Mouse (Mus musculus): ENCODE data around the gene Ndufaf2.

The Ndufaf2 gene

DNA sequence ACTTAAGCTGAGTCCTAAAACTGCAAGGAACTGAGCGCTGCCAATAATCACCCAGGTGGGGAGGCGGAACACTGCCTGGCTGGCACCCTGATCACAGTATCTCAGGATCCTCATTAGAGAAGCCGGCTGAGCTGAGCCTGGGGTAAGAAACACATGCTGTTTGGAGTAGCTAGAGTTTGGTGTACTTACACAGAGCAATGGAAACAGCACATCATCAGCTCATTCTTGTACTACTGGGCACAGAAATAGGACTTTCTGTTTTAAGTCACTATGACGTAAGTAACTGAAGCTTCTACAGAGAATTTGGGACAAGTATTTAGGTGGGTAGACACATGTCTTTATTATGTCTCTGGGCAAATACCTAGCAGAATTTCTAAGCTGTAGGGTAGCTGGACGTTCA, 72.4 kb downstream of the Ndufaf2 start:
- DNase-seq (ENCODE audit: low spot score): no peak

DNA sequence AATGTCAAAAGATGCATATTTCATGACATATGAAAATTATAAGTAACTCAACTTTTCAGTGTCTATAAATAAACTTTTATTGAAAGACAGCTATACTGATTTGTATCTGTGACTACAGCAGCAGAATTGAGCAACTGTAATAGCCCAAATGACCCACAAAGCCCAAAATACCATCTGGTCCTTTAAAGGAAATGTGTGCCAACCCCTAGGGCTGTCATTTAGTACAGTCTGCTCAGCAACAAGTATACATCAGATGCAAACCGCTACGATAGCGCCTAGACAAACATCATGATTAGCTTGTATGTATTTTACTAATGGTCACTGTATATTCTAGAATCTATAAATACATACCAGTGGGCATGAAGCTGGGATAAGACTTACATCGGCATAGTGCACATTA, 74.3 kb downstream of the Ndufaf2 start:
- no peak for DNase-seq (ENCODE audit: low spot score)

DNA sequence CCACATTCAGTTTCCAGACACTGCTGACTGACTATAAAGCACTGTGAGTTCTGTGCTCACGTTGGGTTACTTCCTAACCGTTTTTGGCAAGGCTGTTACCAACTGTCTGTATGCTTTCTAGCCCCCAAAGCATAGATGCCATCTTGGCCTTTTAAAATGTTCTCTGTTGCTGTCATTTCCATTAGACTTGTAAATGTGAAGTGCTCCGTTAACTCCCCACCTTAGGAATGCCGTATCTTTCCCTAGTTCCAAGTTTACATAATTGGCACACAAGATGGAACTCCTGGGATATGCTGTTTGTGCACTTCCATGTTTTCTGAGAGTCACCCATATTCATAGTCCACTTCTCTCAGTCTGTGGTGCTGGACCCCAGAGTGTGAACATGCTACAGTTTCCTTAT, 80.5 kb downstream of the Ndufaf2 start:
- no peak for DNase-seq (ENCODE audit: low spot score)

DNA sequence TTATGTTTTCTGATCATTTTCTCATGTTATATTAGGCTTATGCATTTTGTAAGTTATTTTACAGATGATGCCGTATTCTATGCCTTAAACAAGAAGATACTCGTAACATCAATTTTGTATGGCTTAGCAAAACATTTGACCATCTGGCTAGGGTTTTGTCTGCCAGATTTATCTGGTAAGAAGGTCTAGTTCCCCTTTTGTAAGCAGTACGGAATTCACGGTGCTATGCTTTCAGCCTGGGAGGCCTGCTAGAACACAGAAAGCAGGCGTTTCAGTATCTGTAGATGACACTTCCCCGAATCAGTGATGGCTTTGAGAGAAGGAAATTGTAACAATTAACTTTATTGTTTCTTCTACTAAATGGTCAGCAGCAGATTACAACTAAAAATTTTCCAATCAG, 80.9 kb downstream of the Ndufaf2 start:
- DNase-seq (ENCODE audit: low spot score): no peak

DNA sequence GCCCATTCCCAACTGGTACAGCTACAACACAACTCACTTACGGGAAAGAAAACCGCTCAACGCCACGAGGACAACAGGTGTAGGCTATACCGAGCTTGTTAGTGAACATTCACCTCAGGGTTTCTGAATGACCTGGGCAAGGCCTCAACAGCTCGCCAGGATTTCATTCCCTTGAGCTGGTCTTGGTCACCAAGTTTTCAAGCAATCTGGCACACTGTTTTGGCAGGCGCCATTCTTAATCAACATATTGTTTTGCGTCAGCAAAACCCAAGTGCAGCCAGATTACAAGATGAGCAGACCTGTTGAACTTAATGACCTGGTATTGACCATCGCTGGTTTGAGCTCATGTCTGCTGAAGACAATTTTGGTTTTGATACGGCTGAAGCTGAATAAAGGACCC, 88.3 kb downstream of the Ndufaf2 start:
- no peak for DNase-seq (ENCODE audit: low spot score)

DNA sequence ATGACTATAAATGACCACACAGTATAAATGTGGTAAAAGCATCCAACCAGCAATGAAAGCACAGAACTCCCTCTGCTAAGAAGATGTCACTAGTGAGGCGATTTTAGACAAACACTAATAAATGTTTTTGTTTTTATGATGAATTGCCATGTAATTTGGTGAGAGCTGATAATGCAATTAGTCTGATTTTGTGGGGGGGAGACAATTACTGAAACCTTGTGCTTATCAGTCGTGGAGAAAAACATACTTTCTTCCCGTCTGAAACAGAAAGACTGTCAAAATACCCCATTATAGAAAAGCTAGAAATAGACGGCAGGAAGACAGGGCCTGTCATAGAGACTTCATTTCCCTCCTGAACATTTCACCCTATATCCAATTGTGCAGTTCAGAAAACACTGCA, 89.3 kb downstream of the Ndufaf2 start:
- DNase-seq (ENCODE audit: low spot score): no peak

DNA sequence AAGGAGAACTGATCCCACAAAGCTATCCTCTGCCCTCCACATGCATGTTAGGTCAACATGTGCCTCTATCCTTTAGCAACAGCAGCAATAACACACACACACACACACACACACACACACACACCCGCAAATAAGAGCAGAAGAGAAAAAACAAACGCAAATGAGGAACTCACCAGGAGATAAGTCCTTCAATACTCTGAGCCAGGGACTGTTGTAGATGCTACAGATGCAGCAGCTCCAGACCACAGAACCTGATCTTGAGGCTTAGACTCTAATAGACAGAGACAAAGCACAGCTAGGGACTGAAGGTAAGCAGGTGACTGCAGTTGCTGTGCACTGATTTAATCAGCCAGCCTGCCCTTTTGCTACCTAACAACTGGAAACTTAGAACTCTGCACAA, 92.4 kb downstream of the Ndufaf2 start:
- no peak for DNase-seq (ENCODE audit: low spot score)

DNA sequence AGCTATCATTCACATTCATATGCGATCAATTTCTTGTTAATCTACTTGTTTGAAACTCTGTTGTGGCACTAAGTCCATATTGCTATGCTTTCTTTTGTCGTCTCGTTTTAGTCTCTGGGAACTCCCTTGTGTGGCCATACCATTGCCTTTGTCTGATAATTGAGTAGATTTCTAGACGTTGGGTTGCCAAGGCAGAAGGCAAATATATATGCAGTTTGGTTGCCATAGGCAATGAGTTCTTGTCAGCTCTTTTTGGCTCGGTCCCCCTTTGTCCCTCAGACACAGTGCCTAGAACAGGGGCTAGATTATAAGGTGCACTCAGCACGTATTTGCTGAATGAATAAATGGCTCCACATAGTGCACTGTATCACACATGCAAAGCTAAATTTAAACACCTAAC, 94.1 kb downstream of the Ndufaf2 start:
- DNase-seq (ENCODE audit: low spot score): no peak

DNA sequence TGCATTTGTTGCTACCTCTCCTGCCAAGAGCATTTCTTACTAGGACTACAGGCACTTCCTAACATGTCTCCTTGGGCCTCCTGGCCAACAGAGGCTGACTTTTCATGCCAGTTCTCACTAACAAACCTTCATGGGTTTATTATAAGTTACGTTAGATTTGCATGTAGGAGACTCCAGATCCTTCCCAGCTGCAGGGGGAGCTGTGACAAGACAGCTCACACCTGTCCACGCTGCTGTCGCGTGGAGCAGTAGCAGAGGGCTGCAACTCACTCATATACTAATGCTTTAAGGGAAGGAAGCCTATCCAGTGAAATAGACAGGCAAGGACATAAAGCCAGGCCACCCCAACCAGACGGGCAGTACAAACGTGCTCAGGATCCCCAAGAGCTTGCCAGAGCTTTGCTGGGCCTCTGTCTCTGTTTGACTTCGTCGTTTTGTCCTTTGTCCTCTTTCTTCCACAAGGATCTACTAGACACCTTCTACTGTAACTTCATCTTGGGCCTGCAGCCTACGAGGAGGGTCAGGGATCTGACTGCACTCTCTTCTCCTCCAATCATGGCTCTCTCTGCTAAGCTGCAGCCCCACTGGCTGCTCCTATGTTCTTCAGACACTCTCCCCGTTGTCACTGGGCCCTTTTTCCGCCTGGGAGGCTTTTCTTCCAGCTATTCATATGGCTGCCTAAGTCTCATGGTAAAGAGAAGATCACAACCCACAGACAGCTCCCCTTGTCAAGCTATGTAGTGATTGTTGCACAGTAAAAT, 94.9 kb downstream of the Ndufaf2 start:
- no peak for DNase-seq (ENCODE audit: low spot score)

DNA sequence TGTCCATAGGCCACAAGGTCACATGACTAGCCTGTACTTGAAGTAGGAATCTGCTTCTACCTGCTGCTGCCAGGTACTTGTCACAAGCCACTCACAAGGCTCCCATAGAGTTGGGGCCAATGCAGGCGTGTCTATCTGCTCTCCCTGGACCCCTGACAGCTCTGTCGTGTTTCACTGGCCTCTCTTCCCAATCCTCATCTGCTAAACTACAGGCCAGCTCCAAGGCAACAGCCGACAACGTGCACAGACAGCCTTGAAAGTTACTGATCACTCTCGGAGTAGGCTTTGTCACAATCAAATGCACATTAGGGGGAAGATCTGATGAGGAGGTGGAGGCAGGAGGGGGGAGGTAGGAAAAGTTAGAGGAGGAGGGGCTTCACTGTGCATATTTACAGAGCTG, 95.5 kb downstream of the Ndufaf2 start:
- DNase-seq (ENCODE audit: low spot score): no peak

DNA sequence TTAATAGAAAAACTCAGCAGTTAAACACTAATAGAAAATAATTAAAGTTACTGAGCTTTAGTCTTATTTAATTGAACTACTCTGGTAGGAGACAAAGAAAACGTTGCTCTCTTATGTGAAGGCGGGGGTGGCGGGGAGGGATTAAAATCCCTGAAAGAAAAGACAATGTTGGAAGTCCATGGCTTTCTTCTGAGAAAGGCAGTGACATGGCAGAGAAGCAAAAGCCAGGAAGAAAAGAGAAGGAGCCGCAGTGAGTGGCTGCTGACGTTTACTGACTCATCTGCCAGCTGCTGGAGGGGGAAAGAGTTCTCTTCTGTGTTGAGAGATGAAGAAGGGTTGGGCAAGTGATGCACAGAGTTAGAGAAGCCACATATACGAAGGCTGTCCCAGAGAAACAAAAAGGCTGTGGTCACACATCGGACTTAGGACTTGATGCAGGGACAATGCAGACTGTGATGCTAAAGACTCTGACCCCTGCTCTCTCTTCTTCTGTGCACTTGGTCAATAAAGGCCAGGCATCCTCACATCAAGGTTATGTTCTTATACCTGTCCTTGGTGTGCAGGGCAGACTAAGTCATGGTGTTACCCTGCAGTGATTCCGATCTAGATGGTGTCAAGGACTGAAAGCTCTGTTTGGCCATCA, 97.4 kb downstream of the Ndufaf2 start:
- DNase-seq (ENCODE audit: low spot score): no peak

DNA sequence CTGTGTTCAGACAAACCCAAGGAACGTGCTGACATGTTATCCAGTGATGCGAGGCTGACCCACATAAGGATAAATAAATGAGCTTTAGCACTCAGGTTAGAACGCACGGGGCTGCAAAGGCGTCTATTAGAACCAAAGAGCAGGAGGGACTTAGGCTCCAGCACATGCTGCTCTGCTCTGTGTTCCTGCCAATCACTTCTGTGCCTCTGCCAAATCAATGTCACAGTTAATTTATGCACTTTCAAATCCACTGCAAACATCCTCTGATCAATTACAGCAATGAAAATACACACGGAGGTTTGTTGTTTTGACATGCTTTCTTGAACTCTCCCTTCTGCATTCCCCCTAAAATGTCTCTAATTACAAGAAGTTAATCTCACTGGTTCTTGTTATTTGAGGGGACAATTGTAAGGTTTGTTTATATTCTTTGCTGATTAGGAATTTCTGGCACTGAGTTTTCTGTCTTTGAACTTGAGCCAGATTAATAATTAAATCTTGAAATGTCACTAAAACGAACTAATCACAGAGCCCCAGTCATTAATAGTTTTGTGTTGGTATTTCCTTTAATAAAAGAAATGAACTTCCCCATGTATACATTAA, 98.0 kb downstream of the Ndufaf2 start:
- no peak for DNase-seq (ENCODE audit: low spot score)

DNA sequence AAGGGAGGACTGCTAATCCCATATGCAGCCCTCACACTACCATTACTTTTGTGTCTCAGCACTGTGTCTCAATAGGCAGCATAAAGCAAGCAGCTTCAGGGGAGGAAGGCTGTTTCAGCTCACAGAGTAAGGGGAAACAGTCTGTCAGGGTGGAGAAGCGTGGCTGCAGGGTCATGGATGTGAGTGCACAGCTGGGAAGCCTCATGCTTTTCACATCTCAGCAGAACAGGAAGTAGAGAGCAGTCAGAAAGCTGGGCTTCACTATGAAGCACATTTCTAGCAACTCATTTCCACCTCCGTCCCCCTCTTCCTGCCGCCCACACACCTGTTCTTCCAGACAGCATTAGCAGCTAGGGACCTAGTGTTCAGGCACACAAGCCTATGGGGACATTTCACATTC, 101.5 kb downstream of the Ndufaf2 start:
- DNase-seq (ENCODE audit: low spot score): no peak

DNA sequence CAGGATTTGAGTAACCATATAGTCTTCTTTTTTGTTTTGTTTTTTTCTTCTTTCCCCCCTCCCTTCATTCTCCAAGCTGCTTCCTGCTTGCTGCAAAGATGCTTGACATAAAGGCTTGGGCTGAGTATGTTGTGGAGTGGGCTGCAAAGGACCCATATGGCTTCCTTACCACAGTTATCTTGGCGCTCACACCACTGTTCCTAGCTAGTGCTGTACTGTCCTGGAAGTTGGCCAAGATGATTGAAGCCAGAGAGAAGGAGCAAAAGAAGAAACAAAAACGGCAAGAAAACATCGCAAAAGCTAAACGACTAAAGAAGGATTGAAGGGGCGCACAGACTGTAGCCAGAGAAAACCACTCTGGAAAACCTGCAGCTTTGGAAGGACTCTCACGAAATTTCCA, 111.1 kb downstream of the Ndufaf2 start:
- DNase-seq (ENCODE audit: low spot score): peak; percentile 43

DNA sequence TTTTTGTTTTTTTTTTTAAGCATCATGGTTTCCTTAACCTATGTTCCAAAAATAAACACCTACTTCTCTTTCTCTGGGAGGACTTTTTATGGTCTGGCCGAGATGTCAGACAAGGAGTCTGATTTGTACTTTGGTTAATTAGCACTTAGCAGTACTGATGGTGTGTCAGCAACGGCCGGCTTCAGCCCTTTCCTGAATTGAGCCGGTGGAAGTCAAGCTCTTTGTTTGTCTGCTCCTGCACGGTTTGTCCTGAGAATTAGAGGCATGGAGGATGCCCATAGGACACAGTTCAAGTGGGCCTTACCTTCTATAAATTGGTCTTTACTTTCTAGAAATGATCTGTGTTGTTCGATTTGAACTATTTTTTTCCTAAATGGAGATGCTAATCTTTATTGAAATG, 111.5 kb downstream of the Ndufaf2 start:
- no peak for DNase-seq (ENCODE audit: low spot score)

DNA sequence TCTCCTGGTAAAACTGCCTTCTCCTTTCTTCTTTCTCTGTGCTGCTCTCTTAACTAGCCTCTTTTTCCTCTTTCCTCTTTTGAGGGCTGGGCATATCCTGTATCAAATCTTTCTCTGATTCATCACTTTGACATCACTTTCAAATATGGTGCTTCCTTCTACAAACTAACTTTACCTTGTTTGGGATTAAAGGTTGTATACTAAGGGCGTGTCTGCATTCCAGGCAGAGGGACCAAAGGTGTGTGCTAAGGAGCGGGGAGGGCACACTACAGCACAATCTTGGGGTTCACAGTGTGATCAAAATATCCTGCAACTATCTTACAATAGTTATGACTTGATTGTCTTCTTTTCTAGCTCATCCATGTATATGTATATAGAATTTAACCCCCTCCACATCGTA, 112.4 kb downstream of the Ndufaf2 start:
- DNase-seq (ENCODE audit: low spot score): no peak

DNA sequence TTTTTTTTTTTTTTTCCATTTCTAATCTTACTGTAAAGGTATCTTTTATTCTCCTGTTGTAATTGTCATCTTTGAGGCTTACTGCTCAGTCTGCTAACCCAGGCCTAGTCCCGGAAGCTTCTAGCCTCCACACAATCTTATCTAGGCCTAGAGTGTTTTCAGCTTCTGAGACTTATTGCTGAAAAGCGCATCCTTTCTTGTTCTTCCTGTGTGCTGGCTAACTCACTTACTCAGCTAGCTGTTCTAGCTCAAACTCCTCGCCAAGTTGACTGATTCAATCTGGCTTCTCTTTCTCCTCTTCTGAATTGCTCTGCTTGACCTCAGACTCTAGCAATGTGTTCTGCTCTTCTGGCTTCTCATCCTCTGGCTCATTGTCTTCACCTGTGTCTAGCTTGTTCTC, 112.8 kb downstream of the Ndufaf2 start:
- DNase-seq (ENCODE audit: low spot score): no peak

DNA sequence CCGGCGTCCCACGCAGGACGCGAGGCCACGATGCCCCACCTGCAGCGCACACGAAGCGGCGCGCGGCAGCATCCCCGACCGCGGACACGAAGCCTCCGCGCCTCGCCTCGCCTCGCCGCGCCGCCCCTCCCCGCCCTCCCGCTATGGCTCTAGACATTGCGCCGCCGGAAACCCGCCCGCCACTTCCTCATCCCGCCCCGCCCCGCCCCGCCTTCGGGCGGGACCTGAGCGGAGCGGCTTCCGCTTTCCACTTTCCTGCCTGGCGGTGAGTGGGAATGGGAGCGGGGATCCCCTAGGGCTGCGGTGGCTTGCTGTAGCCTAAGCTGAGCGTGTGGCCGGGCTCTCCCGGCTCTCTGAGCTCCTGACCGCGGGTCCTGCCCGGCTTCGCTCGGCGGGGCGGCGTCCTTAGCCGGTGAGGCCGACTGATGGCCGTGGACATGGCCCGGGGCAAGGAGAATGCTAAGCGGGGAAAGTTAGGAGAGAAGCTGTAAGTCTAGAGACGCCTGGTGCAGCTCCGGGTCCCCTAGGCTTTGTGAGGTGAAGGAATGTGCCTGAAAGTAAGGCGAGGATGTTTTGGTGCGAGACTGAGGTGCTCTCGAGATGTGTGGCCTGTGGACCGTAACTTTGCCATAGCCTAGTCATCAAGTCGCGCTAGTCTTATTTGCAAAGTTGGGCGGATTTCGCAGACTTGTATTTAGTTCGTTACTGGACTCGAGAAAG, 114.0 kb downstream of the Ndufaf2 start, which contains the start of gene Smim15:
Gene Smim15 (plus strand): TSS at position 225 of the 720 bp plus-strand sequence.
- peak; percentile 95 for DNase-seq (ENCODE audit: low spot score)

DNA sequence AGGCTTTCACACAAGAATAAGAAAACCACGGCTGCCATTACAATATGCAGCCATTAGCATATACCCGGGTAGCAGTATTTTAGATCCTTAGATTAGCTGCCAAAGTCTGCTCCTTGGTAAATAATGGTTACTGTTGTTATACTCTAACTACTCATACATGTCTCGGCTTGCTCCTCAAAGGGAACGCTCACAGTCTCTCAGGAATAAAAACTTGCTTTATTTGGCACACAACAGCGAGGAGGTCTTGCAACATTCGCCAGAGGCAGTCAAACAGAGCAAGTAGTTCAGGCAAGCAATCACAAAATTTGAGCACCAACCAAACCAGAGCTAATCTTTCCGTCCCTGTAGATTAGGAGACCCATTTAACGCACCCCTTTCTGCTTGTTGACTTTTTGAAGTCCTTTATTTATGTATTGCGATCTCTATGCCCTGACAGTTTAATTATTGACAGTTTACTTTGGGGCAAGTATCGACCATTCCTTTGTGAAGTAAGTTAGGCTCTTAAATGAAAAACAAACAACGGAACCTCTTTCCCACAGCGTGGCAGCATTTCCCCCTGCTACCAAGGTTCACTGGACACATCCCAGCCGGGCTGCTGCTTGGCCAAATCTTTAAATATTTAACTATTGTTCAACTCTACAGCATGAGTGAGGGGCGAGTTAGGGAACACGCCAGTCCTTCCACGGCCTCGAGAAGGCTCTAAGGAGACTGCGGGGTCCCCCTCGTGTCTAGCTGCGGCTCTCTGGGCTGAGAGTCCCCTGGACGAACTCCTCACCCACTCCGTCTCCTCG, 114.8 kb downstream of the Ndufaf2 start:
- DNase-seq (ENCODE audit: low spot score): peak; percentile 34

DNA sequence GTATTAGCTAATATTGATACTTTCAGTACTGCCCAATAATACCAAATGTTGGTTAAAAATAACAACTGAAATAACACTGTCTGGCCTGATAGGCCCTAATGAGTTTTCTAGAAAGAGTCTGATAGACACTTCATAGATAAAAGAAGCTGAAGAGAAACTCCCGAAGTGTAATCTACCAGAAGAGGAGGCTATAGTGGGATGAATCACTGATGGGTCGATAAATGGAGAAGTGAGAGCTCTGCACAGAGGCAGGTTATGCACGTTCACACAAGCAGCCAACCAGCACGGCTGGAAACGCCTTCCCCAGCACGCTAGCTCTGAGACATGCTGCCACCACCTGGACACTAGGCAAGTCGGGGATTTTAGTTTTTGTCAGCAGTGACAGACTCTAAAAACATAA, 117.1 kb downstream of the Ndufaf2 start:
- peak; percentile 68 for DNase-seq (ENCODE audit: low spot score)

DNA sequence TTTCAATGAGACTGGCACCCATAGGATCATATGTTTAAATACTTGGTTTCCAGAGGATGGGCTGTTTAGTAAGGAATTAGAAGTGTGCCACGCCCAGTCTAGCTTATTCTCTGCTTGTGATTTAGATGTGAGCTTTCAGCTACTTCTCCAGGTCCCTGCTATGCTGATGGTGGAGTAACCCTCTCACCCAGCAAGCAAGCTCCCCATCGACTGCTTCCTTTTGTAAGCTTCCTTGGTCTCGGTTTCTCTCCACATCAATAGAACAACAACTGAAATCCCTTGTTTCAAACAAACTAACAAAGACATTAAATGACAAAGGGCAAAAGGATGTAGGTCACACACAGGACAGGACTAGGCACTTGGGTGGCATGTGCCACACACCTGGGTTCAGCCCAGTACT, 118.0 kb downstream of the Ndufaf2 start:
- no peak for DNase-seq (ENCODE audit: low spot score)

DNA sequence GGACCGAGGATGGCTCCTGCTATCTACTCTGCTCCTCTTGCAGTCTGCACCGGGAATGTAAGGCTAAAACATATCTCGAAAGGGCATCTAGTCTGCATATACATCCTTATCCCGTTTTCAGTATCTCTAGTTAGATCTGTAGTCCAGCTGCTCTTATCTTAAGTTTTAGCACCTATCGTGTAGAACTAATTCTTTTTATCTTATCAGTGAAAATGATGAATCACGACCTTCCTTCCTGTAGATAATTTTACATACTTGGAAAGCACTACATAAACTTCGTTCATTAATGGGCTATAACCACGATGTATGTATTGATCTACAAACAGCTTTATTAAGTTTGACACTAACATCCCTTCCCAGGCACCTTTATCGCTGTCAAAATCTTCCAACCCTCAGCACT, 118.5 kb downstream of the Ndufaf2 start:
- DNase-seq (ENCODE audit: low spot score): no peak

All from MN1 (cell line).